Mouse (Mus musculus): ENCODE data around the gene Gm28047. TPM values are rescaled to one million over a fixed set of nuclear protein-coding genes. Genes with fewer than 3 reads are reported as not detected.

Gm28047 gene
- polyA plus RNA-seq (2015; fragmentation: Illumina TruSeq; extraction: RNeasy Lipid Tissue Mini Kit (QIAGEN cat#74804); ENCODE audit: low read depth, low replicate concordance), result not detected

GRCm38 (mm10) chr15:102624970-102625686, at the start of gene Gm28047, which contains the start of gene Atf7:
TSS of gene Gm28047 (minus strand) at chr15:102625067.
TSS of gene Atf7 (minus strand) at chr15:102625464.

GRCm38 (mm10) chr15:102672215-102673071, 47.6 kb upstream of the Gm28047 start, which contains the start of gene Atp5g2:
TSS of gene Atp5g2 (minus strand) at chr15:102672352.

GRCm38 (mm10) chr15:102524892-102525485, 99.9 kb downstream of the Gm28047 start, which contains the start of gene Npff:
TSS of gene Npff (minus strand) at chr15:102524942.

GRCm38 (mm10) chr15:102517976-102518858, 106.7 kb downstream of the Gm28047 start, which contains the start of gene Tarbp2:
TSS of gene Tarbp2 (plus strand) at chr15:102518192.

GRCm38 (mm10) chr15:102516728-102517404, 108.0 kb downstream of the Gm28047 start, which contains the start of gene Map3k12:
TSS of gene Map3k12 (minus strand) at chr15:102517064.

GRCm38 (mm10) chr15:102503447-102503846, 121.4 kb downstream of the Gm28047 start, which contains the start of gene Gm10337:
TSS of gene Gm10337 (plus strand) at chr15:102503722.

Other genes with a start within 250 kb of the Gm28047 start
- 10.4 TPM for gene Sp1, start 218.9 kb downstream of the Gm28047 start, polyA plus RNA-seq (2015; fragmentation: Illumina TruSeq; extraction: RNeasy Lipid Tissue Mini Kit (QIAGEN cat#74804); ENCODE audit: low read depth, low replicate concordance)
- 0.61 TPM for gene Amhr2, start 179.7 kb downstream of the Gm28047 start, polyA plus RNA-seq (2015; fragmentation: Illumina TruSeq; extraction: RNeasy Lipid Tissue Mini Kit (QIAGEN cat#74804); ENCODE audit: low read depth, low replicate concordance)
- 73.3 TPM for gene Prr13, start 166.0 kb downstream of the Gm28047 start, polyA plus RNA-seq (2015; fragmentation: Illumina TruSeq; extraction: RNeasy Lipid Tissue Mini Kit (QIAGEN cat#74804); ENCODE audit: low read depth, low replicate concordance)
- 487 TPM for gene Pcbp2, start 154.5 kb downstream of the Gm28047 start, polyA plus RNA-seq (2015; fragmentation: Illumina TruSeq; extraction: RNeasy Lipid Tissue Mini Kit (QIAGEN cat#74804); ENCODE audit: low read depth, low replicate concordance)
- not detected for gene Gm10337, start 121.3 kb downstream of the Gm28047 start, polyA plus RNA-seq (2015; fragmentation: Illumina TruSeq; extraction: RNeasy Lipid Tissue Mini Kit (QIAGEN cat#74804); ENCODE audit: low read depth, low replicate concordance)
- 72.6 TPM for gene Map3k12, start 108.0 kb downstream of the Gm28047 start, polyA plus RNA-seq (2015; fragmentation: Illumina TruSeq; extraction: RNeasy Lipid Tissue Mini Kit (QIAGEN cat#74804); ENCODE audit: low read depth, low replicate concordance)
- gene Tarbp2, start 106.9 kb downstream of the Gm28047 start, polyA plus RNA-seq (2015; fragmentation: Illumina TruSeq; extraction: RNeasy Lipid Tissue Mini Kit (QIAGEN cat#74804); ENCODE audit: low read depth, low replicate concordance), result 27.2 TPM
- gene Npff, start 100.1 kb downstream of the Gm28047 start, polyA plus RNA-seq (2015; fragmentation: Illumina TruSeq; extraction: RNeasy Lipid Tissue Mini Kit (QIAGEN cat#74804); ENCODE audit: low read depth, low replicate concordance), result 2.1 TPM
- gene Atf7, start 397 bp upstream of the Gm28047 start, polyA plus RNA-seq (2015; fragmentation: Illumina TruSeq; extraction: RNeasy Lipid Tissue Mini Kit (QIAGEN cat#74804); ENCODE audit: low read depth, low replicate concordance), result 28.1 TPM
- gene Atp5g2, start 47.3 kb upstream of the Gm28047 start, polyA plus RNA-seq (2015; fragmentation: Illumina TruSeq; extraction: RNeasy Lipid Tissue Mini Kit (QIAGEN cat#74804); ENCODE audit: low read depth, low replicate concordance), result 347 TPM
- 55.8 TPM for gene Calcoco1, start 97.1 kb upstream of the Gm28047 start, polyA plus RNA-seq (2015; fragmentation: Illumina TruSeq; extraction: RNeasy Lipid Tissue Mini Kit (QIAGEN cat#74804); ENCODE audit: low read depth, low replicate concordance)

Data from brain, adult 10 weeks (tissue).